Mouse (Mus musculus): ENCODE results near the gene Vkorc1l1. TPM values are rescaled to one million over a fixed set of nuclear protein-coding genes. Genes with fewer than 3 reads are reported as not detected.
"Not testable (repeated sequence)": the region's sequence is repeated elsewhere in the genome, so short reads cannot be mapped to it uniquely, and the experiment has no call there.

Gene Vkorc1l1
- total RNA-seq, 2 experiments from 2014 or later, result 49.8 to 58.2 TPM

DNA sequence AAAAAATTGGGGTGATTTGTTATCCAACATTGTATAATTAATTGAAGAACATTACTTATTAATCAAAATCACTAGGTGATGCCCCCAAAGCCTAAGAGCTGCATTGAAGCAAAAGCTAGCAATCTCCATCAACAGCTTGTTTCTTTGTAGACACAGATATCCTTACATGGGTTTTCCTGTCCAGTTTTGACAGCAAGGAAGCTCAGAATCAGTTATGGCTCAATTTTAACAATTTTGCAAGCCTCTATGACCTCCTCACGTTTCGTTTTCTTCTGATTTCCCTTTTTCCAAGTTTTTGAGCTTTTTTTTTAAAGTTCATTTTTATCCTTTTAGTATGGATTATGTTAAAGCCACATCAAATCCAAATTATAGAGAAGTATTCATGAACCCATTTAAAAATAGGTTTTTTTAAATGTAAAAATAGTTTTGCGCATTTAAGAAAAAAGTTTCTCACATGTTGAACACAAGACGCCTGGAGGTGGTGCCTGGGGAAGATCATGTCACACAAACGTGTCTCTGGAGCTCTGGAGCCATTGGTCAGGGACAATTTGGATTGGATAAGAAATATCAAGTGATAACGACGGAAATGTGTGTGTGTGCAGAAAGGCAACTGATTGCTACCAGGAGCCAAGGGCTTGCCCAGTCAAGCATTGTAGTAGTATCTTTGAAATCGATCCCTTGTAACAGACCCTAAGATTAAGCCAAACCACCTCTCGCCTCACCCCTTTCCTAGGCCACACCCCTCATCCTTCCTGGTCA is 855 bp upstream of the Vkorc1l1 start:
- intact Hi-C loops (cut with DNase I), result no loop called here
- no peak for DNase-seq (ENCODE audit: extremely low spot score in 1 of 2, low spot score in 2 of 2)

DNA sequence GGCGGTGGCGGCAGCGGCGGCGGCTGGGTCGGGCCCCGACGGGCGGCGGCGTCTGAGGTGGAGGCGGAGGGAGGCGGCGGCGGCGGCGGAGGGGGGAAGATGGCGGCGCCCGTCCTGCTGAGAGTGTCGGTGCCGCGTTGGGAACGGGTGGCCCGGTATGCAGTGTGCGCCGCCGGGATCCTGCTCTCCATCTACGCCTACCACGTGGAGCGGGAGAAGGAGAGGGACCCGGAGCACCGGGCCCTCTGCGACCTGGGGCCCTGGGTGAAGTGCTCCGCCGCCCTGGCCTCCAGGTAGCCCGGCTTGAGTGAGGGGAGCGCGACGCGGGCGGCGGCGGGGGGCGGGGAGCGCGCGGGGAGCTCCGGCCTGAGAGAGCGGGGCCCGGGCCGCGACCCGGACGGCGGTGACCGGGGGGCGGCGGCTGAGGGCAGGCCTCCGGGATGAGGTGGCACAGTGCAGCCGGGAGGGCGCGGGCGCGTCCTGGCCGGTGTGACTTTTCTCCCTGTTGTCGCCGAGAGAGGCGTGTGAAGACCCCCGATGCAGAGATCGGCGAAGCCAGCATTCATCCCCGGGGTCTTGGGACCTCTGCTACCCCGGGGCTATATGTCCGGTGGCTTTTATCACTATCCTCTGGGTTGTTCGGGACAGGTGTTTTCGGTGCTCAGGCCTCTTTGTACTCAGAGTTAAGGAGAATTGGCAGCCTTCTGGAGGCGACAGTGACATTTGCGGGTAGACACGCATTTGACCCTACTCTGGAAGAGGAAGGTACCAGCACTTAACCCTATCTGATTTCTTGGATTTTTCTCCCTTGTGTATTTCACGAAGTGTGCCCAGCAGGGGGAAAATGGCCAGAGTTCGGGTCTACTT is 536 bp downstream of the Vkorc1l1 start:
- intact Hi-C loops (cut with DNase I), result not testable (repeated sequence)
- DNase-seq (ENCODE audit: extremely low spot score in 1 of 2, low spot score in 2 of 2), result peak in 1 of 2 experiments; percentile 61

DNA sequence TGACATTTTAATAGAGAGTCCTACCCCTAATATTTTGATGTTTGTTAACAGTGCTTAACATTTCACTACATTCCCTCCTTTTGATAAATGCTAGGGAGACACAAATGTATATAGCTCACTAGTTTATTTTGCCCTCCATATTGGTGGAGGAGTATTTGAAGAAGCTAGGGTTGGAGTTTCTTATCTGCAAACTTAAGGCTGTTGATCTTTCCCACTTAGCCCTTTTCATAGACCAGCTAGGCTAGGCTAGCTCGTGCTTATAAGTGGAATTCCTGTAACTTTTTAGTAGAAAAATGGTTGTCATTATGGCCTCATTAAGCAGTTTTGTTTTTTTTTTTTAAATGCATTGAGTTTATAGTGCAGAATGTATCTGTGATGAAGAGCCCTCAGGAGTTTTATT is 1.6 kb downstream of the Vkorc1l1 start:
- no peak for DNase-seq (ENCODE audit: extremely low spot score in 1 of 2, low spot score in 2 of 2)
- intact Hi-C loops (cut with DNase I), result no loop called here

DNA sequence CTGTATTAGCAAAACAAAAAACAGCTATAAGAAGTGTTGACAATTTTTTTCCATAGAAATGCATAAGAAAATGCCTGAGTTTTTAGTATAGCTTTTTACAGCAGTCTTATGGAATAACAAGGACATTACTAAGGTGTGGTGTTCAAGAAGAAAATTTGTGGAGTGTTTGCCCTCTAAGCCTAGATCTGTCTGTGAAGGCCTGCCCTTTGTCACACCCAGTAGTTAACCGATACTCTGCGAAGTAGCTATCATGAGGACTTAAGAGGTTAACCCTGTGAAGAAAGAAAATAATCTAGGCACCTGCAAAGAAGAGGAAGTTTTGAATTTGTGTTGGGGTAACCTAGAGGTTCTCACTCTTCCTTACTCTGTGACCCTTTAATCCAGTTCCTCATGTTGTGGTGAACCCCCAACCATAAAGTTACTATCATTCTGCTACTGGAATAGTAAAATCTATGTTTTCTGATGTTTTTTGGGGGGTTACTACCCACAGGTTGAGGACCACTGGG is 5.8 kb downstream of the Vkorc1l1 start:
- no peak for DNase-seq (ENCODE audit: extremely low spot score in 1 of 2, low spot score in 2 of 2)
- intact Hi-C loops (cut with DNase I), result no loop called here

DNA sequence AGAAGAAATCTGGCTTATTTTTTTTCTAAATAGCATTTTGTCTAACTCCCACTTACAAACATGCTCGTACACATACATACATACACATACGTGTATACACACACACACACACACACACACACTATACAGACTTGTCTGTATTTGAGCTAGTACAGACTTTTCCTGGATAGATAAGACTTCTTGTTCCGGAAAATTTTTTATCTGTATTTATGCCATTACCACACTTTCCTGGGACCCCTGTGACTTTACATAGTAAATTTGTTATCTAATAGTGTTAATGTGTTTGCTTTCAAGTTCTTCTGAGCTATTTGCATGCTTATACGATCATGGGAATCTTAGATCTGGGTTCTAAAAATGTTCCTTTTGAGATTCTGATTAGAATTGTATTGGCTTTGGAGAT is 10.4 kb downstream of the Vkorc1l1 start:
- no peak for DNase-seq (ENCODE audit: extremely low spot score in 1 of 2, low spot score in 2 of 2)
- intact Hi-C loops (cut with DNase I), result no loop called here

DNA sequence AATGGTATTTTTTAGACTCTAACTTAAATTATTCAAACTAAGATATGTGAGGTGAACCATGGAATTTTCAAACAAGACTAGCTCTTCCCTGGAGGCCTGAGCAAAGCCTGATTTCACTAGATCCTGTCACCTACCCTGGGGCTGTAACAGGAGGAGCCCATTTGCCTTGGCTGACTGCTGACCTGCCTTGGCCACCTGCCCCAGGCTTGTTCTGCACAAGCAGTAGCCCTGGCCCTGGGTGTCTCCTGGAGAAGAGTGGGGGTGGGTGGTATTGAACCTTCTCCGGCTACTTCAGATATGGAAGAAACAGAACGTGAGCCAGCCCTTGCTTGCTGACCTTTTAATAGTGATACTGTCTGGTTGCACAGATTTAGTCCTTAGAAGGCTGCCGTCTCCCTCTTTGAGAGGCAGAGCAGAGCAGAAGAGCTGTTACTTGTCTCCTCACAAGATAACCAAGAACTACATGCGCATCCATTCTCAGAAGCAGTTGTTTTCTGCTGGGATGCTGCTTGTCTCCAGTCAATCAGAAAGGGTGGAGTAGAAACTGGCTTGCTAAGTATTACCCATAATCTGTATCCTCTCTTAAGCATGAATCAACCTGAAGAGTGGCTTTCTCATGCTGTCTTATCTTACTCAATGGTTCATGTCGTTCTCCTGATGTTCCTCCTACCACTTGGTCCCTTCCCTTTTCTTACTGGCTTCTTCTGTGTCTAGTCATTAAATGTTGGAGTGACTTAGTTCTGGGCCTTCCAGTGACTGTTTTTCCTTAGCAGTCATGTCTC is 12.9 kb downstream of the Vkorc1l1 start:
- intact Hi-C loops (cut with DNase I), result no loop called here
- peak in 1 of 2 experiments; percentile 33 for DNase-seq (ENCODE audit: extremely low spot score in 1 of 2, low spot score in 2 of 2)

DNA sequence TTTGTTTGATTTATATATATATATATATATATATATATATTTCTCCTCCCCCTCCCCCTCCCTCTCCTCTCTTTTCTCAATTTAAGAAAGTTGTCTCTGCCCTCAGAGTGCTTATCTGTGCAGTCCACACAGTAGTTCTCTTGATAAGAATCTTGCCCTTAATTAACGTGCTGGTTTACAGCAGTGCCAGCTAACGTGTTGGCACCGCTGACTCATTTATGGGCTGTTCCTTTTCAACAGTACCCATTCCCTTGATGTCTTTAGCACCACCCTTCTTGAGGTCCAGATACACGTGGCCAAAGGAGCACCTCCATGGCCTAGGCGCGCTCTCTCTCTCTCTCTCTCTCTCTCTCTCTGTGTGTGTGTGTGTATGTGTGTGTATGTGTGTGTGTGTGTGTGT is 14.0 kb downstream of the Vkorc1l1 start:
- DNase-seq (ENCODE audit: extremely low spot score in 1 of 2, low spot score in 2 of 2), result no peak
- intact Hi-C loops (cut with DNase I), result no loop called here

DNA sequence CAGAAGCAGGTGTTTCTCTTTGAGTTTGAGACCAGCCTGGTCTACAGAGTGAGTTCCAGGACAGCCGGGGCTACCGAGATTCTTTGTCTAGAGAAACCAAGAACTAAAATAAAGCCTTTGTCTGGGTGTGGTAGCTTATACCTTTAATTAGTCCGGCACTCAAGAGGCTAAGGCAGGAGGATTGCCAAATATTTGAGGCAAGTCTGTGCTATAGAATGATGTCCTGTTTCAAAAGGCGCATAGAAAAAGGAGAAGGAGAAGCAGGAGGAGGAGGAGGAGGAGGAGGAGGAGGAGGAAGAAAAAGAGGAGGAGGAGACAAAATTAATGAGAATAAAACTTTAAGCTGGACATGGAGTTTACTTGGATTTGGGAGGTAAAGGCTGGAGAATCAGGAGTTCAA is 21.5 kb downstream of the Vkorc1l1 start:
- DNase-seq (ENCODE audit: extremely low spot score in 1 of 2, low spot score in 2 of 2), result no peak
- intact Hi-C loops (cut with DNase I), result no loop called here

DNA sequence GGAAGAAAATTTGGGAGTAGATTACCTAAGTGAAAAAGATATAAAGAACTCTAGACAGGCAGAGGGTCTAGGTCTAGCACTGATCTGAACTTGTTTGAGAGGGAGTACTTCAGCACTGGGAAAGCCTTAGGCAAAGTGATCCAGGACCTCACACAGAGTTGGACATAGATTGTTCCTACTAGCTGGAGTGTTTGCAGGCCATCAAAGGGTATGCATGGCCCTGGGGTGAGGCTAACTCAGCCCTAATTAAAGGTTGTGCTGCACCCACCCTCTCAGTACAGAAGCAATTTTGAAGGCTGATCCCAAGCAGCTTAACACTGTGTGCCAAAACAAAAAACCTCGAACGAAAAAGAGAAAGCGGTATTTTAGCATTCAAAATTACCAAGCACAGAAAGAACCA is 24.7 kb downstream of the Vkorc1l1 start:
- DNase-seq (ENCODE audit: extremely low spot score in 1 of 2, low spot score in 2 of 2), result no peak
- intact Hi-C loops (cut with DNase I), result no loop called here

DNA sequence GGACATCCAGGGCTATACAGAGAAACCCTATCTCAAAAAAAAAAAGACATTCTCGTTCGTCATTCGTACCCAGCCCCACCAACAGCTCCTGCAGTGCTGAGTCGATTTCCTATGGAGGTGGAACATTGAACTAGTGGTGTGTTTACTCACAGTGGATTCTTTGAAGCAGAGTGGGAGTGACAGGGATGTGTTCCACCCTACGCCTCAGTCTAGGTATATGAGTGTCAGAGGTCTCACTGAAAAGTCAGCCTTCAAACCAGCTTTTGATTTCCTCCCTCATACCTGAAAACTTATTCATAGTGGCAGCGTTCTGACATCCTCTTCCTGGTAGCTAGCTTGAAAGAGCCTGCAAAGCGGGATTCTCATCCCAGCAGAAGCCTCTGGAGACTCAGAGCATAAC is 26.6 kb downstream of the Vkorc1l1 start:
- intact Hi-C loops (cut with DNase I), result no loop called here
- DNase-seq (ENCODE audit: extremely low spot score in 1 of 2, low spot score in 2 of 2), result no peak

DNA sequence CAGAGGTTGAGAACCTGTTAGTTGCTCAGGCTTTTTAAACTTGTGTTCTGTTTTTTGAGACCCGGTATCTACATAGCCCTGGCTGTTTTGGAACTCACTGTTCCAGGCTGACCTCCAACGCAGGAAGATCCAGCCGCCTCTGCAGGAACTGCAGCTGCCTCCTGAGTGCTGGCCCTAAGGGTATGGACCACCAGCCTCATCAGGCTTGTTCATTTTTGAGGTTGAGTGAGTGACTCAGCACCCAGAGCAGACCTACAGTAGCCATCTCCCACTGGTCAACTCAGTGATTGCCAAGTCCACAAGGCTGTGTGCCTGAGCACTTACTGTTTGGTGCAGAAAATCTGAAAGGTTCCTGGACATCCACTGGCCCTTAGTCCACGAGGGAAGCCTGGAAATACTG is 29.7 kb downstream of the Vkorc1l1 start:
- intact Hi-C loops (cut with DNase I), result no loop called here
- no peak for DNase-seq (ENCODE audit: extremely low spot score in 1 of 2, low spot score in 2 of 2)

DNA sequence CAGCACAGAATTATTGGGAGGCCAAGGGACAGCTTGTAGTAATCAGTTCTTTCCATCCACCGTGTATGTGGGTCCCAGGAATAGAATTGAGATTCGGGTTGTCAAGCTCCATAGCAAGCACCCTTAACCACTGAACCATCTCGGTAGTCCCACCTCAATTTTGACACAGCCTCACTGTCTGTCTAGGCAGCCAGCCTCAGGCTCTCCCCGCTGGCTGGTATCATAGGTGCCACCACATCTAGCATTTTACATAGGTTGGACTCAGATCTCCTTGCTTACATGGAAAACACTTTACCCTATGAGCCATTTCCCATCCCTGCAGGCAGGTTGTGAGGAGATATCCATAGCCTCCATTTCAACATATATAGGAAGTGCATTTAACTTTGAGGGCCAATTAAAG is 32.6 kb downstream of the Vkorc1l1 start:
- no peak for DNase-seq (ENCODE audit: extremely low spot score in 1 of 2, low spot score in 2 of 2)
- intact Hi-C loops (cut with DNase I), result no loop called here

DNA sequence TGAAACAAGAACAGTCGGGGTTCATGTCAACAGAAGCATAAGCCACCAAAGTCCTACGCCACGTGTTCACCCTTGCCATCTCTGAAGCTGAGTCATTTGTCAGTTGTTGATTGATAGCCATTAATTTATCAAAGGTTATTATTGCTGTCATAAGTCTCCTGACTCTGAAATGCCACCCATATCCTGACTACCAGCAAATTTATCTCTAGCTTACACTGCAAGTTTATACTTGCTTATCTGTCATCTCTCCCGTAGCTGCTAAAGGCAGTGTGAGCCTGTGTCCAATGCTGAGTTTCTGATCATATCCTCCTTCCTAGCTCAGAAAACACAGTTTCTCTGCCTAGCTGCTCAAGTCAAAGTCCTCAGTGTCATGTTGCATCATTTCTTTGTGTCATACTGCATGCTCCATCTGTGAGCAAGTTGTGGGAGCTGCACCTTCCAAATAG is 33.1 kb downstream of the Vkorc1l1 start:
- no peak for DNase-seq (ENCODE audit: extremely low spot score in 1 of 2, low spot score in 2 of 2)
- intact Hi-C loops (cut with DNase I), result no loop called here

DNA sequence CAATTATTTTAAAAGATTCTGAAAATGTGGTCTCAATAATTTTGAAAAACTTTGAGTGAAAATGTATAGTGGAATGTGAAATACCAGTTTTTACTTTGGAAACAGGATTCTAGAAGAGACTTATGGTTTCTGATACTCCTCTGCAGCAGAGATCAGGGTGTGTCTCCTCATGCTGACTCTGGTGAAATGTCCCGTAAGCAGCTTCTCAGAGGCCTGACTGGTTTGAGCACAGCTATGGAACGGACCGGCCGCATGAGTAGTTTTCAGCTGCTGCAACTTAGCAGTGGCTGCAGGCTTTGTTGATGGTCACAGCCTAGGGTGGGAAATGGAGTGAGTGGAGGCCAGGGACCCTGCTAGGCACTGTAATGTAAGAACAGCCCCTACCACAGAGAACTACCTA is 36.0 kb downstream of the Vkorc1l1 start:
- intact Hi-C loops (cut with DNase I), result no loop called here
- DNase-seq (ENCODE audit: extremely low spot score in 1 of 2, low spot score in 2 of 2), result no peak

DNA sequence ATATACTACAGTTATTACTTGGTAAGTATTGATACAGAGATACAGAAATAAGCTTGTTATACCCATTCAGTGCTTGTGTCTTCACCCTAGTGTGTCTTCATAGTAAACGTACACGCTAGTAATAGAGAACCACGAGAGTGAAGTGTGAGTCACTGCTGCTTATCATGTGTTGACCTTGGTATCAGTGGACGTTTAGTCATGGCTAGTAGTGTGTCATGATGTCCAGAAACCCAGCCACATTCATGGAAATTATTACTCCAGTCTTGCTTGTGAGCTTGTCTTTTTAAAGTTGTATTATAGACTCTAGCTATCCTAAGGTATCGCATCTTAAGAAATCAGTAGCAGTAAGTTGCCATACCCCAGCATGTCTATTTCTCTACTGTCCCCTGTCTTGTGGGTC is 36.8 kb downstream of the Vkorc1l1 start:
- intact Hi-C loops (cut with DNase I), result no loop called here
- DNase-seq (ENCODE audit: extremely low spot score in 1 of 2, low spot score in 2 of 2), result no peak

DNA sequence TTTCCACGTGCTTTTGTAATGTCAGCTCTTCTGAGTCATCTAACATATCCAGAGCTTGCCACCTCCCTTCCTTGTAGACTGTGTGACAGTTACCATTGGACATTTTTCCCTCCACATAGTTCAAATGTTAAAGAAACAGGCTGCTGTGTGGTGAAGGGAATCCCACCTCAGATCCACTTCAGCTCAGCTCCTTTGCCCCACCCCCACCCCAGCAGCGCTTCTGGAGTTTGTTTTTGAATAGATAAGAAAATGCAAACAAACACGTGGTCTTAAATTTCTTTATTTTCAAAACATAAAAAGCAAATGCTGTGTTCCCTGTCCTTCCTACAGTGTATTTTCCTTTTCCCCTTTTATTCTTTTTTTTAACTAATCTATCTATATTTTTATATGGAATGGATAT is 38.4 kb downstream of the Vkorc1l1 start:
- intact Hi-C loops (cut with DNase I), result no loop called here
- no peak for DNase-seq (ENCODE audit: extremely low spot score in 1 of 2, low spot score in 2 of 2)

DNA sequence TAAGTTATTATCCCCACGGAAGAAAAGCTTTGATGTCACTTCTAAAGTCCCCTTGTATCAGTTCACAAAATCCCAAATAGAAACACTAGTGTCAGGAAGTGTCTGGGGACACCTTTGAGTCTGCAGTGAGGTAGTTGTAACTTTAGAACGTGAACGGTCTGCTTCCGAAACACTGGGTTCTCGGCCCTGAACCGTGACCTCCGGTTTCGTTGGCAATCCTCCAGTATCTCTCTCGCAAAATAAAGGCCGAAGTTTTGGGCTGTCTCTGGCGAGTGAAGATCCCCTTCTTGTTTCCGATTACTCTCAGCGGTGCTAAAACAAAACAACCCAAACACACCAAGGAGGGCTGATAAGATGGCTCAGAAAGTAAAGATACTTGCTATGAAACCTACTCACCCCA is 47.6 kb downstream of the Vkorc1l1 start:
- DNase-seq (ENCODE audit: extremely low spot score in 1 of 2, low spot score in 2 of 2), result no peak

DNA sequence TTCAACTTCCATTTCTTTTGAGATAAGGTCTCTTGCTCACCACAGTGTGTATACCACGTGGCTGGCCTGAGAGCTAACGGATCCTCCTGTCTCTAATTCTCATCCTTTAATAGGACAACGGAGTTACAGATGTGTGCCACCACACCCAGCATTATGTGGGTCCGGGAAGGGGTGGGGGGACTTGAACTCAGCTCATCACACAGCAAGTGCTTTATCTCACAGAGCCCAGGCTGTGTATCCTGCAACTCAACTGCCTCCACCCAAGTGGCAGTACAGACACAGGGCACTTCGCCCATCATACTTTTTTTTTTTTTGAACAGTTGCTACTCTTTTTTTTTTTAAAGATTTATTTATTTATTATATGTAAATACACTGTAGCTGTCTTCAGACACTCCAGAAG is 50.1 kb downstream of the Vkorc1l1 start:
- no peak for DNase-seq (ENCODE audit: extremely low spot score in 1 of 2, low spot score in 2 of 2)
- intact Hi-C loops (cut with DNase I), result no loop called here

More for the DNA sequence above, 47.6 kb downstream of the Vkorc1l1 start:
- intact Hi-C loops (cut with DNase I), result no loop called here

DNA sequence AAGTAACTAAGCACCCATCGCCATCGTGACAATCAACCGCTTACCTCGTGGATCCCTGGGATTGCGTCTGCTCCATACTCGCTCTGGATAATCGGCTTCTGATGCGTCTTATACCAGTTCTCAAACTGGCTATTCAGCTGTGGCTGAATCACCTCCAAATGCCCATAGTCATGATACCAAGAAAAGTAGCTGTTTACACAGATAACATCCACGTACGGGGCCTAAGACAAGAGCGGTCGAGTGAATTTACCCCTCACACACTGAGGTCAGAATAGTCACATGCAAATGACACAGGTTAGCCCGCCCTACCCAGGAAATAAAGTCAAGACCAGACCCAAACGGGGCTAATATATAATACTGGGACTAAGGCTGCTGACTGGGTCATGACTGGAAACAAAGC is 51.6 kb downstream of the Vkorc1l1 start:
- intact Hi-C loops (cut with DNase I), result no loop called here
- DNase-seq (ENCODE audit: extremely low spot score in 1 of 2, low spot score in 2 of 2), result no peak
